Mouse (Mus musculus) midbrain, embryonic 13.5 days (tissue): Measurements from ENCODE around the gene Kcnk1. TPM values are rescaled to one million over a fixed set of nuclear protein-coding genes. Genes with fewer than 3 reads are reported as not detected.
A peak's percentile ranks its signal among the peaks of the same experiment; 100 is the strongest.

Experiments used
- ATAC-seq: fragments of 200-750 bp; cut with Nextera tagmentation; 2 replicates; pipeline ENCODE4 v1.8.0; 2017; ENCODE audit warnings: mild to moderate bottlenecking, moderate TSS enrichment, moderate library complexity
- H3K27ac ChIP-seq: fragments of 300-500 bp; sonication (generic); 2 replicates; pipeline ENCODE4 v1.5.1; 2015; ENCODE audit warnings: inconsistent platforms, mild to moderate bottlenecking, moderate library complexity
- H3K27me3 ChIP-seq: fragments of 300-500 bp; sonication (generic); 2 replicates; pipeline ENCODE4 v1.6.1; 2015; ENCODE audit warnings: mild to moderate bottlenecking, inconsistent platforms
- H3K36me3 ChIP-seq: fragments of 300-500 bp; sonication (generic); 2 replicates; pipeline ENCODE4 v1.6.1; 2015; ENCODE audit warnings: mild to moderate bottlenecking, inconsistent platforms
- H3K4me1 ChIP-seq: fragments of 300-500 bp; sonication (generic); replicated peaks from 2 replicates; pipeline ENCODE4 v1.6.1; 2015; ENCODE audit warnings: inconsistent platforms
- H3K4me2 ChIP-seq: fragments of 300-500 bp; sonication (generic); replicated peaks from 2 replicates; pipeline ENCODE4 v1.6.1; 2015; ENCODE audit warnings: moderate library complexity, mild to moderate bottlenecking, inconsistent platforms
- H3K4me3 ChIP-seq: fragments of 300-500 bp; sonication (generic); replicated peaks from 2 replicates; pipeline ENCODE4 v1.5.1; 2015; ENCODE audit warnings: mild to moderate bottlenecking, inconsistent platforms
- H3K9ac ChIP-seq: fragments of 300-500 bp; sonication (generic); replicated peaks from 2 replicates; pipeline ENCODE4 v1.6.1; 2015; ENCODE audit warnings: mild to moderate bottlenecking, inconsistent platforms
- H3K9me3 ChIP-seq: fragments of 300-500 bp; sonication (generic); 2 replicates; pipeline ENCODE4 v1.6.1; 2016; ENCODE audit warnings: mild to moderate bottlenecking, inconsistent platforms
- whole genome bisulfite sequencing: fragments of 180-500 bp; shearing (Covaris S2); methylation state at CpG from one replicate; pipeline ENCODE4 v1.1.7; 2015; 5-methylcytosine and 5-hydroxymethylcytosine counted together
- polyA plus RNA-seq: library from polyadenylated mRNA; unstranded; fragments of >200 nt; fragmentation: Nextera tagmentation; extraction: Ambion mirVana; gene quantifications from 2 replicates; pipeline ENCODE4 v1.2.1, GENCODE M21; 2015

Kcnk1 gene
- polyA plus RNA-seq, 1 experiment from 2014 or later, result 6.8 TPM

- H3K27ac ChIP-seq, result no peak overlapping the region
- H3K9ac ChIP-seq, result no peak overlapping the region
- no peaks in the 10 kb centered on the region for H3K9me3 ChIP-seq
- no peak overlapping the region for H3K4me2 ChIP-seq
- H3K36me3 ChIP-seq, result no peaks in the 10 kb centered on the region
- 60% methylated on average over 3 of the region's 3 CpGs for WGBS
- H3K4me3 ChIP-seq, result no peak overlapping the region
- H3K4me1 ChIP-seq, result no peaks in the 10 kb centered on the region
- ATAC-seq, result no peak
- H3K27me3 ChIP-seq, result no peaks in the 10 kb centered on the region
Measured at GRCm38 (mm10) chr8:125971336-125971735, 23.6 kb upstream of the Kcnk1 start.

- H3K4me2 ChIP-seq, result no peak overlapping the region
- no peak overlapping the region for H3K27ac ChIP-seq
- WGBS, result 87% methylated on average over 4 of the region's 4 CpGs
- no peak for ATAC-seq
- no peaks in the 10 kb centered on the region for H3K4me1 ChIP-seq
- H3K9me3 ChIP-seq, result no peaks in the 10 kb centered on the region
- H3K4me3 ChIP-seq, result no peak overlapping the region
- H3K36me3 ChIP-seq, result no peaks in the 10 kb centered on the region
- no peaks in the 10 kb centered on the region for H3K27me3 ChIP-seq
- H3K9ac ChIP-seq, result no peak overlapping the region
Measured at GRCm38 (mm10) chr8:125975981-125976380, 19.0 kb upstream of the Kcnk1 start.

GRCm38 (mm10) chr8:125980826-125981225 lies 14.1 kb upstream of the Kcnk1 start:
- Histone ChIP-seq H3K36me3 (no peaks in the 10 kb centered on the region), H3K4me2 (no peak overlapping the region), H3K4me3 (no peak overlapping the region), H3K9ac (no peak overlapping the region), H3K9me3 (no peaks in the 10 kb centered on the region), H3K27me3 (no peaks in the 10 kb centered on the region), H3K4me1 (no peaks in the 10 kb centered on the region), H3K27ac (no peak overlapping the region)
- 47% methylated on average over 6 of the region's 6 CpGs for WGBS
- ATAC-seq, result no peak

DNA sequence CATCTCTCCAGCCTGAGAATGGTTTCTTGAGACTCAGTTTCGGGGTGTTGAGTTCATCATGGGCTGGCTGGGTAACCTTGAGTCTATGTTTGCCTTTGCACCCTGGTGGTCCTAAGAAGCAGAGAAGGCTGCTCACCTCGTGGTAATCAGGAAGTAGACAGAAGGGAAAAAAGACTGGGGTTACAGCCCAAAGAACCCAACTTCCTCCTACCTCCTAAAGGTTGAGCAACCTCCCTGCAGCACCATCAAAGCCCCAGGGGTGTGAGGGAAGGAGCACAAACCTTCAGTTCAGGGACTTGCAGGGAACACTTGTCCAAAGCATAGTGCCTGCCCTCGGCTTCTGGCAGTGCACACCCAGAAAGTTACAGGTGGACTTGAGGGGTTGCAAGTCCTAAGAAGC lies 11.5 kb upstream of the Kcnk1 start:
- Histone ChIP-seq H3K9ac (no peak overlapping the region), H3K36me3 (no peaks in the 10 kb centered on the region), H3K4me3 (no peak overlapping the region), H3K4me2 (no peak overlapping the region), H3K27me3 (no peaks in the 10 kb centered on the region), H3K4me1 (peaks cover 16% of the 10 kb centered on the region), H3K9me3 (no peaks in the 10 kb centered on the region), H3K27ac (no peak overlapping the region)
- ATAC-seq, result no peak
- WGBS, result 75% methylated on average over 3 of the region's 3 CpGs

DNA sequence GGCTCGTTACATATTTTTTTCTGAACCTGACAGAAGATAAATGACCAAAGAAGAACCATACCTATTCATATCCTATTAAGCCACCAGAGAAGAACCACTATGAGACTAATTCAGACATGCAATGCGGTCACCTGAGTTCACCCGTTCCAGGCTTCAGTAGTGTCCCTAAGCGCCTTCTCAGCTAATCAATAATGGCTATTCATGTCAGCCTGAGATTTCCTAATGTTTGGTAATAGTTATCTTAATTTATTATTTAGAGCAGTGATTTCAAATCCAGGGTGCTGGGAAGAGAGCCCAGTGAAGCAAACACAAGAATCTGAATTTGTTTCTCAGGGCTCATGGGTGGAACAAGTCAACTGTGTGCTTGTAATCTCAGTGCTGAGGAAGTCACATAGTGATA lies 10.8 kb upstream of the Kcnk1 start:
- H3K36me3 ChIP-seq, result no peaks in the 10 kb centered on the region
- H3K4me2 ChIP-seq, result no peak overlapping the region
- no peak overlapping the region for H3K4me3 ChIP-seq
- ATAC-seq, result no peak
- no peak overlapping the region for H3K27ac ChIP-seq
- no peak overlapping the region for H3K9ac ChIP-seq
- WGBS, result 91% methylated on average over 4 of the region's 4 CpGs
- H3K9me3 ChIP-seq, result no peaks in the 10 kb centered on the region
- H3K27me3 ChIP-seq, result no peaks in the 10 kb centered on the region
- H3K4me1 ChIP-seq, result peaks cover 16% of the 10 kb centered on the region

DNA sequence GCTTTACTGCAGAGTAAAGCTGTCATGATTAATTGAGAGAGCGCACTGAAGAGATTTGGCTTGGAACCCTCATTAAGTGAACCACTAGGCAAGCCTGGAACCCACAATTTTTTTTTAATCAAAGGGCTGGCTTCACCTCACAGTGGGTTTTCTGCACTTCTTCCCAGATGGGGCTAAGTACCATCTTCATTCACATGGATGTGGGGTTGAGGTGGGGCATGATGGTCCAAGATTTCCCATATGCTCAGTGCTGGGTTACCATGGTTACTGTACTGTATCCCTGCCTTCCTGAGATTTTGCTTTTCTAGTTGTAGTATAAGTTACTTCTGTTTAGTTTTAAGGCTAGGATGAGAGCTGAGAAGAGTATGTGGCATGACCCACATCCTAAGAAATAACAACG lies 9.6 kb upstream of the Kcnk1 start:
- no peak overlapping the region for H3K4me2 ChIP-seq
- H3K27me3 ChIP-seq, result no peaks in the 10 kb centered on the region
- H3K4me3 ChIP-seq, result no peak overlapping the region
- ATAC-seq, result no peak
- H3K36me3 ChIP-seq, result no peaks in the 10 kb centered on the region
- no peak overlapping the region for H3K9ac ChIP-seq
- H3K4me1 ChIP-seq, result peaks cover 16% of the 10 kb centered on the region
- no peak overlapping the region for H3K27ac ChIP-seq
- no peaks in the 10 kb centered on the region for H3K9me3 ChIP-seq
- WGBS, result 97% methylated on average over 2 of the region's 2 CpGs

GRCm38 (mm10) chr8:125986999-125987589 lies 7.9 kb upstream of the Kcnk1 start:
- no peak overlapping the region for H3K27ac ChIP-seq
- ATAC-seq, result no peak
- H3K9me3 ChIP-seq, result no peaks in the 10 kb centered on the region
- peaks cover 16% of the 10 kb centered on the region for H3K4me1 ChIP-seq
- no peaks in the 10 kb centered on the region for H3K36me3 ChIP-seq
- H3K4me2 ChIP-seq, result no peak overlapping the region
- H3K4me3 ChIP-seq, result no peak overlapping the region
- H3K27me3 ChIP-seq, result peaks cover 3% of the 10 kb centered on the region; the same call in 1 of the 2 replicates
- H3K9ac ChIP-seq, result no peak overlapping the region
- WGBS, result 15% methylated on average over 6 of the region's 6 CpGs

DNA sequence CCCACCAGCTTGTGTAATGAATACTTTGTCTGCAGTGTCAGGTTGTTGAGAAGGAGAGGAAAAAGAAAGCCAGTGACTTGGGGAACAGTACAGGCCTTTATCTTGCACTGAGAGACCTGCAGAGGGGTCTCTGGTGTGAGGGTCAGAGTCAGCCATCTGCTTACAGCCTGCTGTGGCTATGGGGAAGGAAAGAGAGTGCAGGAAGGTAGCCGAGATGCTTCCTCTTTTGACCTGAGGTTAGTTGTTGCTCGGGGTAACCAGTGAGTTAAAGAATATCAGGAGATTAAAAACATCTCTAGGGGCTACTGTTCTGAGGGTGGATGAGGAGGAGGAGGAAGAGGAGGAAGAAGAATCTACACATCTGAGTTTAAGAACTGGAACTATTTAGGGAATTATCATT lies 7.0 kb upstream of the Kcnk1 start:
- H3K4me3 ChIP-seq, result no peak overlapping the region

GRCm38 (mm10) chr8:125993636-125994035 lies 1.3 kb upstream of the Kcnk1 start:
- Histone ChIP-seq H3K27me3 (peaks cover 58% of the 10 kb centered on the region), H3K4me2 (no peak overlapping the region), H3K27ac (no peak overlapping the region), H3K4me3 (no peak overlapping the region), H3K4me1 (peaks cover 20% of the 10 kb centered on the region), H3K9me3 (no peaks in the 10 kb centered on the region), H3K9ac (no peak overlapping the region), H3K36me3 (no peaks in the 10 kb centered on the region)
- ATAC-seq, result no peak
- WGBS, result 89% methylated on average over 9 of the region's 9 CpGs

More for the DNA sequence above, 7.0 kb upstream of the Kcnk1 start:
- H3K9me3 ChIP-seq, result no peaks in the 10 kb centered on the region
- H3K27me3 ChIP-seq, result peaks cover 12% of the 10 kb centered on the region
- H3K4me2 ChIP-seq, result no peak overlapping the region
- H3K36me3 ChIP-seq, result no peaks in the 10 kb centered on the region
- WGBS, result 45% methylated on average over 2 of the region's 2 CpGs
- no peak overlapping the region for H3K27ac ChIP-seq
- ATAC-seq, result no peak
- peaks cover 16% of the 10 kb centered on the region for H3K4me1 ChIP-seq
- H3K9ac ChIP-seq, result no peak overlapping the region

GRCm38 (mm10) chr8:125996031-125996839 lies 1.3 kb downstream of the Kcnk1 start:
- H3K27me3 ChIP-seq, result peaks cover 58% of the 10 kb centered on the region
- peaks cover 20% of the 10 kb centered on the region for H3K4me1 ChIP-seq
- peak overlapping the region; percentile 57 for H3K4me3 ChIP-seq
- H3K27ac ChIP-seq, result no peak overlapping the region
- ATAC-seq, result 0 out of 2 replicates have a peak, but pooled peaks have one; percentile 12
- peak overlapping the region; percentile 87 for H3K4me2 ChIP-seq
- no peaks in the 10 kb centered on the region for H3K9me3 ChIP-seq
- 19% methylated on average over 14 of the region's 14 CpGs for WGBS
- H3K9ac ChIP-seq, result peak overlapping the region; percentile 75
- H3K36me3 ChIP-seq, result no peaks in the 10 kb centered on the region

GRCm38 (mm10) chr8:125996980-125997379 lies 2.0 kb downstream of the Kcnk1 start:
- H3K27me3 ChIP-seq, result peaks cover 56% of the 10 kb centered on the region
- no peaks in the 10 kb centered on the region for H3K36me3 ChIP-seq
- peaks cover 20% of the 10 kb centered on the region for H3K4me1 ChIP-seq
- H3K4me2 ChIP-seq, result peak overlapping the region; percentile 87
- H3K27ac ChIP-seq, result no peak overlapping the region
- 33% methylated on average over 6 of the region's 6 CpGs for WGBS
- no peak overlapping the region for H3K9ac ChIP-seq
- H3K4me3 ChIP-seq, result 0 out of 2 replicates have a peak overlapping the region, but pooled peaks have one; percentile 57
- no peaks in the 10 kb centered on the region for H3K9me3 ChIP-seq
- ATAC-seq, result no peak

GRCm38 (mm10) chr8:125997550-125997949 lies 2.6 kb downstream of the Kcnk1 start:
- H3K27me3 ChIP-seq, result peaks cover 50% of the 10 kb centered on the region
- H3K4me1 ChIP-seq, result peaks cover 20% of the 10 kb centered on the region
- H3K4me3 ChIP-seq, result no peak overlapping the region
- H3K4me2 ChIP-seq, result 0 out of 2 replicates have a peak overlapping the region, but pooled peaks have one; percentile 87
- no peak overlapping the region for H3K9ac ChIP-seq
- no peak overlapping the region for H3K27ac ChIP-seq
- 48% methylated on average over 5 of the region's 5 CpGs for WGBS
- no peak for ATAC-seq
- no peaks in the 10 kb centered on the region for H3K9me3 ChIP-seq
- no peaks in the 10 kb centered on the region for H3K36me3 ChIP-seq
